Mouse (Mus musculus) spleen, adult 2 months (tissue): ENCODE measurements around the gene Taldo1.

Source experiments
- CTCF ChIP-seq: fragments of 200-500 bp; IDR thresholded peaks from 2 replicates; pipeline ENCODE4 v1.5.1; 2011; ENCODE audit warnings: mild to moderate bottlenecking, inconsistent platforms; ENCODE audit not compliant: insufficient read depth, insufficient read length, insufficient replicate concordance; ENCODE audit errors: extremely low read depth
- POLR2A ChIP-seq: fragments of 200-500 bp; IDR thresholded peaks from 2 replicates; pipeline ENCODE4 v1.6.1; 2011; ENCODE audit warnings: low read depth, low read length, inconsistent platforms

GRCm38 (mm10) chr7:141431434-141432185 is 39.6 kb downstream of the Taldo1 start:
- TF ChIP-seq CTCF (no peak), POLR2A (no peak)
